Mouse (Mus musculus) embryonic facial prominence, embryonic 15.5 days (tissue): ENCODE results near the gene Anapc16. TPM values are rescaled to one million over a fixed set of nuclear protein-coding genes. Genes with fewer than 3 reads are reported as not detected.
"Not testable (repeated sequence)": the region's sequence is repeated elsewhere in the genome, so short reads cannot be mapped to it uniquely, and the experiment has no call there.

Source experiments
- ATAC-seq: fragments of 200-750 bp; cut with Nextera tagmentation; 2 replicates; pipeline ENCODE4 v1.8.0; 2017; ENCODE audit warnings: low read depth, moderate TSS enrichment; ENCODE audit not compliant: insufficient number of reproducible peaks, low FRiP score, low TSS enrichment
- H3K27ac ChIP-seq: fragments of 300-500 bp; sonication (generic); replicated peaks from 2 replicates; pipeline ENCODE4 v1.5.1; 2015; ENCODE audit warnings: mild to moderate bottlenecking, inconsistent platforms
- H3K27me3 ChIP-seq: fragments of 300-500 bp; sonication (generic); 2 replicates; pipeline ENCODE4 v1.6.1; 2015; ENCODE audit warnings: inconsistent platforms
- H3K36me3 ChIP-seq: fragments of 300-500 bp; sonication (generic); 2 replicates; pipeline ENCODE4 v1.6.1; 2015; ENCODE audit warnings: mild to moderate bottlenecking, inconsistent platforms
- H3K4me1 ChIP-seq: fragments of 300-500 bp; sonication (generic); 2 replicates; pipeline ENCODE4 v1.6.1; 2015; ENCODE audit warnings: inconsistent platforms
- H3K4me2 ChIP-seq: fragments of 300-500 bp; sonication (generic); replicated peaks from 2 replicates; pipeline ENCODE4 v1.6.1; 2015; ENCODE audit warnings: mild to moderate bottlenecking, inconsistent platforms
- H3K4me3 ChIP-seq: fragments of 300-500 bp; sonication (generic); replicated peaks from 2 replicates; pipeline ENCODE4 v1.5.1; 2015; ENCODE audit warnings: mild to moderate bottlenecking, inconsistent platforms
- H3K9ac ChIP-seq: fragments of 300-500 bp; sonication (generic); 2 replicates; pipeline ENCODE4 v1.6.1; 2015; ENCODE audit warnings: inconsistent platforms
- H3K9me3 ChIP-seq: fragments of 300-500 bp; sonication (generic); replicated peaks from 2 replicates; pipeline ENCODE4 v1.6.1; 2016; ENCODE audit warnings: inconsistent platforms
- WGBS: fragments of 180-500 bp; shearing (Covaris S2); methylation state at CpG from one replicate; pipeline ENCODE4 v1.1.7; 2015; 5-methylcytosine and 5-hydroxymethylcytosine counted together
- polyA plus RNA-seq: library from polyadenylated mRNA; unstranded; fragments of >200 nt; fragmentation: Nextera tagmentation; extraction: Ambion mirVana; gene quantifications from 2 replicates; pipeline ENCODE4 v1.2.1, GENCODE M21; 2015

Gene Anapc16
- polyA plus RNA-seq, 1 experiment from 2014 or later = 107 TPM

DNA sequence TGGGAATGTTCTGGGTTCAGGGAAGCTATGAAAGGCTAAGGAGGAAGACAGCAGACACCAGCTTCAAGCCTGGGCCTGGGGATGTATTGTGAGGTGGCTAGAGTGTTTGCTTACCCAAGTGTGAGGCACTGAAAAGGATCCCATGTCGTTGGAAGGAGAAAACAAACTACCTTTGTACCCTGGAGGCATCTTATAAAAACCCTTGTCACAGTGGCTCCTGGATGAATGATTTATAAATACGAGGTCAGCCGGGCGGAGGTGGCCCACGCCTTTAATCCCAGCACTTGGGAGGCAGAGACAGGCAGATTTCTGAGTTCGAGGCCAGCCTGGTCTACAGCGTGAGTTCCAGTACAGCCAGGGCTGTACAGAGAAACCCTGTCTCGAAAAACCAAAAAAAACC is 1.3 kb downstream of the Anapc16 start:
- H3K4me2 ChIP-seq = peak overlapping the region; percentile 61
- H3K27me3 ChIP-seq, ATAC-seq, H3K27ac ChIP-seq, H3K9me3 ChIP-seq, H3K36me3 ChIP-seq: not testable (repeated sequence)
- peaks cover 13% of the 10 kb centered on the region for H3K4me1 ChIP-seq
- WGBS = 66% methylated on average over 8 of the region's 8 CpGs
- peak overlapping the region; percentile 75 for H3K4me3 ChIP-seq
- H3K9ac ChIP-seq = peak overlapping the region; percentile 65; the same call in 1 of the 2 replicates

- Histone ChIP-seq H3K9ac (no peak overlapping the region), H3K4me3 (no peak overlapping the region), H3K36me3 (peaks cover 25% of the 10 kb centered on the region), H3K27me3 (no peaks in the 10 kb centered on the region), H3K9me3 (no peaks in the 10 kb centered on the region), H3K27ac (no peak overlapping the region), H3K4me2 (no peak overlapping the region), H3K4me1 (peaks cover 13% of the 10 kb centered on the region)
- ATAC-seq = no peak
- 86% methylated on average over 3 of the region's 3 CpGs for WGBS
Measured at GRCm38 (mm10) chr10:59999057-59999456, 3.9 kb downstream of the Anapc16 start.

GRCm38 (mm10) chr10:59997591-59997990 is 5.3 kb downstream of the Anapc16 start:
- Histone ChIP-seq H3K4me1 (peaks cover 10% of the 10 kb centered on the region), H3K4me2 (no peak overlapping the region), H3K36me3 (peaks cover 32% of the 10 kb centered on the region), H3K27me3 (no peaks in the 10 kb centered on the region), H3K27ac (no peak overlapping the region), H3K4me3 (no peak overlapping the region), H3K9ac (no peak overlapping the region), H3K9me3 (no peaks in the 10 kb centered on the region)
- WGBS = 18% methylated on average over 7 of the region's 7 CpGs
- ATAC-seq = no peak

GRCm38 (mm10) chr10:59995889-59996288 is 7.0 kb downstream of the Anapc16 start:
- 94% methylated on average over 6 of the region's 6 CpGs for WGBS
- H3K27me3 ChIP-seq = no peaks in the 10 kb centered on the region
- H3K4me2 ChIP-seq = no peak overlapping the region
- H3K27ac ChIP-seq = no peak overlapping the region
- no peaks in the 10 kb centered on the region for H3K9me3 ChIP-seq
- H3K4me1 ChIP-seq = peaks cover under 1% of the 10 kb centered on the region; the same call in 1 of the 2 replicates
- no peak overlapping the region for H3K9ac ChIP-seq
- no peak overlapping the region for H3K4me3 ChIP-seq
- H3K36me3 ChIP-seq = peaks cover 42% of the 10 kb centered on the region
- no peak for ATAC-seq

- not testable (repeated sequence) for ATAC-seq, H3K4me1 ChIP-seq, H3K9me3 ChIP-seq, H3K4me2 ChIP-seq, H3K27me3 ChIP-seq, H3K4me3 ChIP-seq, H3K9ac ChIP-seq, H3K27ac ChIP-seq
- H3K36me3 ChIP-seq = peaks cover 57% of the 10 kb centered on the region
- 86% methylated on average over 2 of the region's 3 CpGs for WGBS
Measured at GRCm38 (mm10) chr10:59993813-59994212, 9.1 kb downstream of the Anapc16 start.

DNA sequence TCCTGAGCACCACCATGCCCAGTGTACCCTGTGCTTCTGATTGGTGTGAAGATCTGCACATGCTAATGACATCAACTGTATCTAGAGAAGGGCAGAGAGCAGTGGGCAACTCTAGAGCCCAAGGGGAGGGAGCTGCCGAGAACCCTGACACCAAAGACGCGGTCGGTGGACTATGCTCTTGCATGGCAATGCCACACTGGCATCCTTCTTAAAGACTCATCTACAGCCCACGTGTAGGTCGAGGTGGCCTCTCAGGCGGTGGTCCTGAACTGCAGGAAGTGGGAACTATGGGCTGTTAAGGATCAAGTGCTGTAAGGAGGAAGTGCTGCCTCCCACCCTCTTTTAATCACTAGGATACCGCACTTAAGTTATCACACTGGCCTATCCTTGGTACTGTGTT is 10.9 kb downstream of the Anapc16 start:
- H3K4me3 ChIP-seq = no peak overlapping the region
- no peaks in the 10 kb centered on the region for H3K9me3 ChIP-seq
- no peak overlapping the region for H3K4me2 ChIP-seq
- H3K36me3 ChIP-seq = peaks cover 75% of the 10 kb centered on the region
- no peak overlapping the region for H3K27ac ChIP-seq
- 90% methylated on average over 8 of the region's 8 CpGs for WGBS
- no peak overlapping the region for H3K9ac ChIP-seq
- no peaks in the 10 kb centered on the region for H3K4me1 ChIP-seq
- H3K27me3 ChIP-seq = no peaks in the 10 kb centered on the region
- no peak for ATAC-seq

- Histone ChIP-seq H3K4me3 (no peak overlapping the region), H3K9ac (no peak overlapping the region), H3K27me3 (no peaks in the 10 kb centered on the region), H3K36me3 (peaks cover 74% of the 10 kb centered on the region), H3K4me2 (no peak overlapping the region), H3K27ac (no peak overlapping the region), H3K4me1 (no peaks in the 10 kb centered on the region), H3K9me3 (no peaks in the 10 kb centered on the region)
- ATAC-seq = no peak
- WGBS = 76% methylated on average over 9 of the region's 9 CpGs
Measured at GRCm38 (mm10) chr10:59991262-59991880, 11.6 kb downstream of the Anapc16 start.

- H3K4me2 ChIP-seq = no peak overlapping the region
- WGBS = 94% methylated on average over 9 of the region's 9 CpGs
- no peaks in the 10 kb centered on the region for H3K4me1 ChIP-seq
- H3K36me3 ChIP-seq = peaks cover 72% of the 10 kb centered on the region
- H3K4me3 ChIP-seq = no peak overlapping the region
- H3K9me3 ChIP-seq = no peaks in the 10 kb centered on the region
- ATAC-seq = no peak
- no peak overlapping the region for H3K9ac ChIP-seq
- H3K27me3 ChIP-seq = no peaks in the 10 kb centered on the region
- H3K27ac ChIP-seq = no peak overlapping the region
Measured at GRCm38 (mm10) chr10:59990393-59990792, 12.5 kb downstream of the Anapc16 start.

- H3K4me2 ChIP-seq = no peak overlapping the region
- H3K27me3 ChIP-seq = no peaks in the 10 kb centered on the region
- peaks cover 63% of the 10 kb centered on the region for H3K36me3 ChIP-seq
- H3K9me3 ChIP-seq = no peaks in the 10 kb centered on the region
- H3K4me3 ChIP-seq = no peak overlapping the region
- H3K4me1 ChIP-seq = no peaks in the 10 kb centered on the region
- ATAC-seq = no peak
- no peak overlapping the region for H3K27ac ChIP-seq
- H3K9ac ChIP-seq = no peak overlapping the region
- WGBS = 87% methylated on average over 4 of the region's 4 CpGs
Measured at GRCm38 (mm10) chr10:59988036-59988435, 14.9 kb downstream of the Anapc16 start.

- Histone ChIP-seq H3K36me3 (peaks cover 18% of the 10 kb centered on the region), H3K9me3 (no peaks in the 10 kb centered on the region), H3K27ac (no peak overlapping the region), H3K4me2 (no peak overlapping the region), H3K4me3 (no peak overlapping the region), H3K4me1 (peaks cover 25% of the 10 kb centered on the region), H3K27me3 (no peaks in the 10 kb centered on the region), H3K9ac (no peak overlapping the region)
- no peak for ATAC-seq
- WGBS = 90% methylated on average over 12 of the region's 12 CpGs
Measured at GRCm38 (mm10) chr10:59982379-59982873, 20.5 kb downstream of the Anapc16 start.

GRCm38 (mm10) chr10:59981792-59982191 is 21.1 kb downstream of the Anapc16 start:
- H3K4me2 ChIP-seq = no peak overlapping the region
- H3K9ac ChIP-seq = no peak overlapping the region
- no peaks in the 10 kb centered on the region for H3K9me3 ChIP-seq
- no peak for ATAC-seq
- H3K27me3 ChIP-seq = no peaks in the 10 kb centered on the region
- no peak overlapping the region for H3K4me3 ChIP-seq
- 72% methylated on average over 9 of the region's 9 CpGs for WGBS
- peak overlapping the region; percentile 28; the same call in 1 of the 2 replicates for H3K27ac ChIP-seq
- H3K4me1 ChIP-seq = peaks cover 26% of the 10 kb centered on the region
- H3K36me3 ChIP-seq = peaks cover 12% of the 10 kb centered on the region

DNA sequence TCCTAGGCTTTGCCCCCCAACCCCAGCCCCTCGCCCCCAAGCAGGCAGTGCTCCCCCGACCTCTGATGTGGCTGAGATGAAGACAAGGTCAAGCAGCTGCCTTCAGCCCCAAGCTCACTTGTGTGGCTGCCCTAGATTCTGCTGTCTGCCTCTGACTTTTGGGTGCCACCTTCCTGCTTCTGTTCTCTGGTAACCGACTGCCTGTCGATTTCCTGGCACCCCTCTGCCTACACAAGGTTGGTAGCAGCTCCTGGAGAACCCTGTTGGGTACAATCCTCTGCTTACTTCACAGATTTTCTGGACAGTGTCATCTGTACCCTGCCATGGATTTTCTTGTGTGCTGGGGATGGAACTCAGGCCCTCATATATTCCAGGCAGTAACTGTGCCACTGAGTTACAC is 21.6 kb downstream of the Anapc16 start:
- no peak for ATAC-seq
- Histone ChIP-seq H3K9ac (no peak overlapping the region), H3K27me3 (no peaks in the 10 kb centered on the region), H3K27ac (peak overlapping the region; percentile 28; the same call in 1 of the 2 replicates), H3K36me3 (peaks cover 12% of the 10 kb centered on the region), H3K4me2 (no peak overlapping the region), H3K4me3 (no peak overlapping the region), H3K4me1 (peaks cover 26% of the 10 kb centered on the region), H3K9me3 (no peaks in the 10 kb centered on the region)
- 80% methylated on average over 4 of the region's 4 CpGs for WGBS
